Mouse (Mus musculus) stomach, embryonic 15.5 days (tissue): ENCODE measurements around the gene Smg7. TPM values are rescaled to one million over a fixed set of nuclear protein-coding genes. Genes with fewer than 3 reads are reported as not detected.
A peak's percentile ranks its signal among the peaks of the same experiment; 100 is the strongest.

ENCODE experiments used
- ATAC-seq: fragments of 200-750 bp; cut with Nextera tagmentation; 2 replicates; pipeline ENCODE4 v1.8.0; 2017; ENCODE audit warnings: low read depth, moderate number of reproducible peaks, moderate TSS enrichment; ENCODE audit not compliant: insufficient read depth, low FRiP score
- H3K27ac ChIP-seq: fragments of 300-500 bp; sonication (generic); 2 replicates; pipeline ENCODE4 v1.5.1; 2015; ENCODE audit warnings: mild to moderate bottlenecking, inconsistent platforms
- H3K27me3 ChIP-seq: fragments of 300-500 bp; sonication (generic); replicated peaks from 2 replicates; pipeline ENCODE4 v1.6.1; 2015; ENCODE audit warnings: inconsistent platforms
- H3K36me3 ChIP-seq: fragments of 300-500 bp; sonication (generic); 2 replicates; pipeline ENCODE4 v1.6.1; 2015; ENCODE audit warnings: inconsistent platforms
- H3K4me1 ChIP-seq: fragments of 300-500 bp; sonication (generic); 2 replicates; pipeline ENCODE4 v1.6.1; 2015; ENCODE audit warnings: inconsistent platforms
- H3K4me2 ChIP-seq: fragments of 300-500 bp; sonication (generic); 2 replicates; pipeline ENCODE4 v1.6.1; 2015; ENCODE audit warnings: mild to moderate bottlenecking, inconsistent platforms
- H3K4me3 ChIP-seq: fragments of 300-500 bp; sonication (generic); replicated peaks from 2 replicates; pipeline ENCODE4 v1.5.1; 2015; ENCODE audit warnings: inconsistent platforms
- H3K9ac ChIP-seq: fragments of 300-500 bp; sonication (generic); 2 replicates; pipeline ENCODE4 v1.6.1; 2015; ENCODE audit warnings: inconsistent platforms
- H3K9me3 ChIP-seq: fragments of 300-500 bp; sonication (generic); 2 replicates; pipeline ENCODE4 v1.6.1; 2016; ENCODE audit warnings: inconsistent platforms
- WGBS: fragments of 180-500 bp; shearing (Covaris S2); methylation state at CpG from one replicate; pipeline ENCODE4 v1.1.7; 2015; 5-methylcytosine and 5-hydroxymethylcytosine counted together
- polyA plus RNA-seq: library from polyadenylated mRNA; unstranded; fragments of >200 nt; fragmentation: Nextera tagmentation; extraction: Ambion mirVana; gene quantifications from 2 replicates; pipeline ENCODE4 v1.2.1, GENCODE M21; 2015

The Smg7 gene
- polyA plus RNA-seq, result 22.8 and 27.5 TPM in 2 replicates

DNA sequence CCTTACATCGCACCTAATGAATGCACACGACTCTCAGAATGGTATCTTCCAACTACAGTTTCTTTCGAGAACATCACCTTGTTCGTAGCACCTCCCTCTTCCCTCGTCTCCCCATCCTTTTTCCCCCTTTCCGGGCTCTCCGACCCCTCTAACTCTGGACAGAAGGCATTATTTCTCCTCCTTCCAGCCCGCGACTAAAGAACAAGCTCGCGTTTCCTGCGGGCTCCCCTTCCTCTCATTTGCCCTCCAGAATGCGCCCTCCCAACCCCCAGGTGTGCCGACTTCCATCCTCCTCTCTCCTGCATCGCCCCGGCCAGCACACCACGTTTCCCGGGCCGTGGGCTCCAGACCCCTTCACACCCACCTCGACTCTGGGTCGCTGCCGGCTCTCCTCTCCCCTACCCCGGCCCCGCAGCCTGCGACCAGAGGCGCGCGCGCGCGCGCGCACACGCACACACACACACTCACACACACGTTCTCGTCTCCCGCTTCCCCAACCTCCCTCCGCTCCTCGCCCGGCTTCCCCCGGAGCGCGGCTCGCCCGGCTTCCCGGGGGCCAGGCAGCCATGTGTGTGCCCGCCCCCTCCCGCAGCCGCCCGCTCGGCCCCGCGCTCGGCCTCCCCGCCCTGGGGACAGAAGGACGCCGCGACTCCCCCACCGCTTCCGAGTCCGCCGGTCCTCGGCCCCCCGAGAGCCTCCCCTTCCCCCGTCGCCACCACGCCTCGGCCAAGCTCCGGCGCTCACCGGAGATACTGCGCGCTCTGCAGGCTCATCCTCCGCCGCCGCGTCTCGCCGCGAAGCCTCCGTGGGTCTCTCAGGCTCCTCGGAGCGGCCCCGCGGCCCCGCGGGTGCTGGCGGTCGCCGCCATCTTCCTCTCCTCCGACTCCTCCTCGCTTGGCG lies at the start of gene Smg7:
TSS of gene Smg7 (minus strand) at position 882 of the 900 bp plus-strand sequence.
- ATAC-seq, result peak; percentile 11
- H3K9ac ChIP-seq, result peak within 1 kb of the TSS; percentile 93
- peaks cover 3% of the 10 kb centered on the region; the same call in 1 of the 2 replicates for H3K4me1 ChIP-seq
- no peaks in the 10 kb centered on the region for H3K9me3 ChIP-seq
- under 1% methylated on average over 90 of the region's 93 CpGs for WGBS
- peak within 1 kb of the TSS; percentile 99 for H3K4me2 ChIP-seq
- no peaks in the 10 kb centered on the region for H3K36me3 ChIP-seq
- H3K27me3 ChIP-seq, result no peaks in the 10 kb centered on the region
- H3K4me3 ChIP-seq, result peak within 1 kb of the TSS; percentile 97
- H3K27ac ChIP-seq, result peak within 1 kb of the TSS; percentile 100

DNA sequence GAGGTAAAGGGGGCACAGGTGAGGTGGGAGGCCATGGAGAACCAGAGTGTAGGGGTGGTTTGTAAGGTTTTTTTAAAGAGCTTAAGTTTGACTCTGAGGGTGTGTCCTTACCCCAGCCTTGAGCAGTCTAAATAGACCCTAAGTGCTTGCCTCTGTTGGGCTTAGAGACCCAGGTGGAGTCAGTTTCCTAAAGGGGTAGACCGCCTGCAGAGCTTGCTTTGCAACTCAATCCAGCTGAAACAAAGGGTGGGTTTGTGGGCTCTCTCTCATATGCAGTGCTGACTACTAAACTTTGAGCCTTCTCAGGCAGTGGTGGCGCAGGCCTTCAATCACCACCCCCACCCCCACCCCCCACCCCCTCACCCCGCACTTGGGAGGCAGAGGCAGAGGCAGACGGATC lies 40.5 kb upstream of the Smg7 start:
- H3K4me2 ChIP-seq, result no peak overlapping the region
- no peak overlapping the region for H3K4me3 ChIP-seq
- WGBS, result 60% methylated on average over 4 of the region's 4 CpGs
- no peaks in the 10 kb centered on the region for H3K4me1 ChIP-seq
- H3K9ac ChIP-seq, result no peak overlapping the region
- no peaks in the 10 kb centered on the region for H3K27me3 ChIP-seq
- no peak overlapping the region for H3K27ac ChIP-seq
- no peaks in the 10 kb centered on the region for H3K36me3 ChIP-seq
- ATAC-seq, result no peak
- H3K9me3 ChIP-seq, result no peaks in the 10 kb centered on the region

DNA sequence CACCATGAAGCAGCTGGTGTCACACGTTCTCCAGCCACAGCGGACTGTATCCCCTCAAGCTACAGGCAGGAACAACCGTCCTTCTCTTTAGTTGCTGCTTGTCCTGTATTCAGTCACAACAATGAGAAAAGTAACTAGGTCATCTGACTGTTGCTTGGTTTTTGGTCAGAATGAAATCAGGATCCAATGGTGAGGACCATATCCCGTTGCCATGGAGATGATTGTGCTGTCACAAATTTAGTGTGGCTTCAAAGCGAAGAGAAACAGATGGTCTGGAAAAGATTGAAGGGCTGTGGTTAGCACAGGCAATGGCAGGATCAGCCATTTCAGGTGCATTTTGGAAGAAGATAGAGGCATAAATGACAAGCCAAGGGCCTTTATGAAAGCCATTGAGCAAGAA lies 33.9 kb upstream of the Smg7 start:
- Histone ChIP-seq H3K4me1 (no peaks in the 10 kb centered on the region), H3K9me3 (no peaks in the 10 kb centered on the region), H3K27ac (no peak overlapping the region), H3K4me2 (no peak overlapping the region), H3K27me3 (no peaks in the 10 kb centered on the region), H3K4me3 (no peak overlapping the region), H3K9ac (no peak overlapping the region), H3K36me3 (no peaks in the 10 kb centered on the region)
- 78% methylated on average over 5 of the region's 5 CpGs for WGBS
- ATAC-seq, result no peak

DNA sequence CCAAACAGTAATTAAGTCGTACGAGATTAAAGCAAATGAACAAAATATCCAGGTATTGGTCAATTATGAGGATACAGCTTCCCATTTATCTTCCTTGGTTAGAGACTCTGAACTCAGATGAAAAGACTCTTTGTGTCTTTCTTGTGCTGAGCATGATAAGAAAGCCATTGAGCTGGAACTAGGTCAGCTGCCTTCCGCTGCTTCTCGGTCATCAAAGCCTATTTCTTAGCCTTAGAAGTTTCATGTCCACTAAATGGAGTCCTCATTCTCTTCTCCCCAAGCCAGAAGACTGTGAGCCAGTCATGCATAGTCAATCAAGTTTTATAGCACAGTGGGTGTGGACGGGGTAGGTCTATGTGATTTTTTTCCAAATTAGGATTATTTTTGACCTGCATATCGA lies 33.0 kb upstream of the Smg7 start:
- Histone ChIP-seq H3K4me3 (no peak overlapping the region), H3K4me1 (no peaks in the 10 kb centered on the region), H3K4me2 (no peak overlapping the region), H3K36me3 (no peaks in the 10 kb centered on the region), H3K9ac (no peak overlapping the region), H3K9me3 (no peaks in the 10 kb centered on the region), H3K27me3 (no peaks in the 10 kb centered on the region), H3K27ac (no peak overlapping the region)
- WGBS, result 74% methylated on average over 6 of the region's 6 CpGs
- no peak for ATAC-seq

DNA sequence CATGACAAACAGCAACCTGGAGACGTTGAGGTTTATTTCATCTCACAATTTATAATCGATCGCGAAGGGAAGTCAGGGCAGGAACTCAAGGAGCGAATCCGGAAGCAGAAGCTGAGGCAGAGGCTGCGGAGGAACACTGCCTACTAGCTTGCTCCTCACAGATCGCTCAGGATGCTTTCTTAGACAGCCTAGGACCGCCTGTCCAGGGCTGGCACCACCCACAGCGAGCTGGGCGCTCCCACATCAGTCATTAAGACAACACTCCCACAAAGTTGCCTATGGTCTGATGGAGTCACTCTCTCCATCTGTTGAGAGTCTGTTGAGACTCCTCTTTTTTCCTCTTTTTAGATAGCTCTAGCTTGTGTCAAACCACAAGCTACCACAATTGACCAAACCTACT lies 31.5 kb upstream of the Smg7 start:
- Histone ChIP-seq H3K9ac (no peak overlapping the region), H3K27me3 (no peaks in the 10 kb centered on the region), H3K4me2 (0 out of 2 replicates have a peak overlapping the region, but pooled peaks have one; percentile 5), H3K27ac (no peak overlapping the region), H3K36me3 (no peaks in the 10 kb centered on the region), H3K4me1 (no peaks in the 10 kb centered on the region), H3K4me3 (no peak overlapping the region), H3K9me3 (no peaks in the 10 kb centered on the region)
- no peak for ATAC-seq
- WGBS, result 50% methylated on average over 11 of the region's 11 CpGs

DNA sequence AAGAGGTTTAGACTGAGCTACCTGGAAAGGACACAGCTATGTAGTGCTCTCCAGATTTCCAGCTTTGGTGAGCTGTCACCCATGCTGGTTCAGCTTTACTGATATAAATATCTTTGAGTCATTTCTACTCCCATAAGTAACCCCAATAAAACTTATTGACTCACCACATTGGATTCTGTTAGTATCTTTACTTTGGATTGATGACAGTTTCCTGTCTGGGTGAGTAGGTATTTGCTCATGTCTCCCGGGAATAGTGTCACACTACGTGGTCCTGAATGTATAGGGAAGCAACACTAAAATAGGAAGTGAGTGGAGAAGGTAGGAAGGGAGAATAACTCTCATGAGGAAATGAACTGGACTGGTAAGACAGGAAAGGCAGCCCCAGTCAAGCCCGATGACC lies 19.3 kb upstream of the Smg7 start:
- WGBS, result 76% methylated on average over 3 of the region's 3 CpGs

DNA sequence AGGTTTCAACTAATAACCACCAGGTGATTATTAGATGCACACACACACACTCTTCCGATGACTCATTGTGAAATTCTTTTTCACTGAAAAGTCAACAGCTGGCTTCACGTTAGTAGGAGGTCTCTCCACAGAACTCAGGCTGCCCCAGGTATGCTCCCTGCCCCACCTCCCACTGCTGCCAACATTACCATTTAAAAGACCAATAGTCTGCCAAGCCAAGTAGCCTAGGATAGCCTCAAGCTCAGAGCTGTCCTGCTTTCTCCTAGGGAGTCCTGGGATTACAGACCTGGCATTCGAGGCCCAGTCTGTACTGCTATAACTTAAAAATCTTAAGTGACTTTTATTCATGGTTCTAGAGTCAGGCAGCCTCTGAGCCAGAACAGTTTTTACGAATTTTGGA lies 15.2 kb upstream of the Smg7 start:
- WGBS, result 59% methylated on average over 4 of the region's 4 CpGs
- Histone ChIP-seq H3K4me2 (no peak overlapping the region), H3K4me3 (no peak overlapping the region), H3K9ac (no peak overlapping the region), H3K9me3 (no peaks in the 10 kb centered on the region), H3K27ac (no peak overlapping the region), H3K4me1 (peaks cover 4% of the 10 kb centered on the region; the same call in 1 of the 2 replicates), H3K36me3 (no peaks in the 10 kb centered on the region), H3K27me3 (no peaks in the 10 kb centered on the region)
- ATAC-seq, result no peak

More for the DNA sequence above, 19.3 kb upstream of the Smg7 start:
- ATAC-seq, result no peak
- no peak overlapping the region for H3K9ac ChIP-seq
- no peak overlapping the region for H3K27ac ChIP-seq
- H3K27me3 ChIP-seq, result no peaks in the 10 kb centered on the region
- H3K4me2 ChIP-seq, result no peak overlapping the region
- no peaks in the 10 kb centered on the region for H3K9me3 ChIP-seq
- H3K4me1 ChIP-seq, result no peaks in the 10 kb centered on the region
- no peak overlapping the region for H3K4me3 ChIP-seq
- no peaks in the 10 kb centered on the region for H3K36me3 ChIP-seq

DNA sequence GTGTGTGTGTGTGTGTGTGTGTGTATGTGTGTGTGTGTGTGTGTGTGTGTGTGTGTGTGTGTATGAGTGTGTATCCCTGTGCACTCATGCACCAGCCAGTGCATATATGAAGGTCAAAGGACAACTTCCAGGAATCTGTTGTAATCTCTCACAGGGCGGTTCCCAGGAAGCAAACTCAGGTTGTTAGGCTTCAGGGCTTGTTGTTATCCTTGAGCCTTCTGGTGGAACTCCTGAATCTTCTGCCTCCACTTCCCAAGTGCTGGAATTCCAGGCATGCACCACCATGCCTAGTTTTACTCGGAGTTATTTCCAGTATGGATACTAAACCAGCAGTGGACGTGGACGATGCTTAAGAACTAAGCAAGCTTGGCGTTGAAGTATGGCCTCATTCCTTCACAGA lies 14.5 kb upstream of the Smg7 start:
- H3K4me2 ChIP-seq, result no peak overlapping the region
- no peak overlapping the region for H3K27ac ChIP-seq
- ATAC-seq, result no peak
- WGBS, result 67% methylated on average over 5 of the region's 5 CpGs
- no peaks in the 10 kb centered on the region for H3K36me3 ChIP-seq
- no peaks in the 10 kb centered on the region for H3K27me3 ChIP-seq
- H3K4me1 ChIP-seq, result peaks cover 4% of the 10 kb centered on the region; the same call in 1 of the 2 replicates
- no peak overlapping the region for H3K4me3 ChIP-seq
- H3K9ac ChIP-seq, result no peak overlapping the region
- no peaks in the 10 kb centered on the region for H3K9me3 ChIP-seq

DNA sequence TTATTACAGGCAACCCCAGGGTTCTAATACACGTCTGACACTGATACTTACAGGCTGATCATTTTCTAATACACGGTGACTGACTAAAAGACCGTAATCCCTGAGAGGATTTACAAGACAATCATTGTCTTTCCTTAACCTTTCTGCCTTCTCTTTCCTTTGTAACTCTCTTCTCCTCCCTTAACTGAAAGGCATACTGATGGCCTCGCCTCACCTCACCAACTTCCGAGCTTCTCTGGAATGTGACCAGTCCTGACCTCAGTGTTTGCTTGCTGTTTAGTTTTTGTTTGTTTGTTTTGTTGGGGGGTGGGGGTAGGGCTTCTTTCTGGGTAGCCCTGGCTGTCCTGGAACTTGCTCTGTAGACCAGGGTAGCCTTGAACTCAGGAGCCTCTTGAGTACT lies 13.3 kb upstream of the Smg7 start:
- Histone ChIP-seq H3K36me3 (no peaks in the 10 kb centered on the region), H3K9me3 (no peaks in the 10 kb centered on the region), H3K4me3 (no peak overlapping the region), H3K4me2 (no peak overlapping the region), H3K27ac (no peak overlapping the region), H3K9ac (no peak overlapping the region), H3K27me3 (no peaks in the 10 kb centered on the region), H3K4me1 (peaks cover 4% of the 10 kb centered on the region; the same call in 1 of the 2 replicates)
- 51% methylated on average over 5 of the region's 5 CpGs for WGBS
- ATAC-seq, result no peak

DNA sequence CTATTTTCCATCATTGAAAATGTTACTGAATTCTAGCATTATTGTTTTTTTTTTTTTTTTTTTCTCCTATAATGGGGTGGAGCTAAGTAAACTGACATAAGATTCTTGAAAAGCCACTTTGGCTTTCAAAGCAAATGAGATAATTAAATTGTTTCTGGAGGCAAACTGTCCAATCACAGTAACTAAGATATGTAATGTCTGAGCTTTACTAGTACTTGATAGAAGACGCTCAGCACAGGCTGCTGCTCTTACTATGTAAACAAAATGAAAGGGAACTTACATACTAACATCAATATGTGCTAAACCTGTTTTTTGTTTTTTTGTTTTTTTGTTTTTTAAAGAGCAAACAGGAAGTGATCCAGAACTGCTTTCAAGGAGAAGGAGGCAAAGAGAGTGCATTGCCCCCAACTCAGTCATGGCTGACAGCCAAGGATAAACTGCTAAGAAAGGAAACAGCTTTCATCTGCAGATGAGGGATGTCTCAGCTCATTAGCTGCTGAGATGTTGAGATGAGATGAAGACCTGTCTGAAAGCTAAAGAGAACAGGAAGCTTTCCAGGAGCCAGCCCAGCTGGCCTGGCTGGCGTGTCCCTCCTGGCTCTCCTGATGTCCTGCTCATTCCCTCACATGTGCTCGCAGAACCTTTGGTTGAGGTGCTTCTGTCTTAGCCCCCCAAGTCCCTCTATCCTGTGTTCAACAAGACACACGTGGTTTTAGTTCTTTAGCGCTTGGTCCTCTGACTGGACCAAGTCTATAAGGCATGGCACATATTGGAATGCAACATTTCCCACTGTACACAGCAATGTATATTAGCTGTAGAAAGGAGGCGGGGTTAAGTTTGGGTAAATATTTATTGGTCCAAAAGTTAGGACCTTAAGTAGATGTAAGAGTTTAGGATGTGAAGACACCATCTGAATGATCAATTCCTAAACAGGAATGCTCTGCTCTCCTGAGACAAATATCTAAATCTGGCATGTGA lies 11.3 kb upstream of the Smg7 start:
- H3K36me3 ChIP-seq, result no peaks in the 10 kb centered on the region
- H3K9ac ChIP-seq, result no peak overlapping the region
- H3K4me2 ChIP-seq, result no peak overlapping the region
- no peak for ATAC-seq
- H3K4me1 ChIP-seq, result peaks cover 4% of the 10 kb centered on the region; the same call in 1 of the 2 replicates
- H3K9me3 ChIP-seq, result no peaks in the 10 kb centered on the region
- 44% methylated on average over 6 of the region's 6 CpGs for WGBS
- no peak overlapping the region for H3K27ac ChIP-seq
- no peak overlapping the region for H3K4me3 ChIP-seq
- no peaks in the 10 kb centered on the region for H3K27me3 ChIP-seq

DNA sequence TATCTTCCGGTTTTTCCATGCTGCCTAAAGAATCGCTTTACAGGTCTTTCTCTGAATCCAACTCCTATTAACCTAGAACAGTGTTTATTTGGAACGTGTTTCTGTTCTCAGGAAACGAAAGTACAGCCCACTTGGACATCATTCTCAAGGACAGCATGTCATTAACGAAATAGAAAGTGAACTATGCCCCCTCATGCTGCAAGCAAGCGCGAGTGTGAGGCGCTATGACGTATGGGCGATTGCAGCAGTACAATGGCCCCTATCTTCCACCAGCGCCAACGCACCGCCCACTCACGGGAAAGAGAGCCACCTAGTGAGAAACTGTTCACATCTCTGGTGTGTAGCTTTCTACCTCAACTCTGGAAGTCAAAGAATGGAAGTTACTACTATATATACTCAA lies 2.0 kb upstream of the Smg7 start:
- Histone ChIP-seq H3K9me3 (no peaks in the 10 kb centered on the region), H3K4me1 (peaks cover 3% of the 10 kb centered on the region; the same call in 1 of the 2 replicates), H3K4me2 (peak overlapping the region; percentile 99), H3K27ac (peak overlapping the region; percentile 27; the same call in 1 of the 2 replicates), H3K9ac (no peak overlapping the region), H3K27me3 (no peaks in the 10 kb centered on the region), H3K36me3 (no peaks in the 10 kb centered on the region), H3K4me3 (peak overlapping the region; percentile 38)
- ATAC-seq, result peak; percentile 51; the same call in 1 of the 2 replicates
- WGBS, result 1% methylated on average over 14 of the region's 14 CpGs
